Mouse (Mus musculus) c-Kit-negative CD71-positive TER-119-positive erythroid progenitor cells, embryonic 14.5 days (primary cell): Measurements from ENCODE around the gene Lars2.

Source experiments
- DNase-seq: peaks from one replicate; pipeline ENCODE4 v3.0.0-alpha.2; 2013; ENCODE audit warnings: low read depth, low spot score

The Lars2 gene

DNA sequence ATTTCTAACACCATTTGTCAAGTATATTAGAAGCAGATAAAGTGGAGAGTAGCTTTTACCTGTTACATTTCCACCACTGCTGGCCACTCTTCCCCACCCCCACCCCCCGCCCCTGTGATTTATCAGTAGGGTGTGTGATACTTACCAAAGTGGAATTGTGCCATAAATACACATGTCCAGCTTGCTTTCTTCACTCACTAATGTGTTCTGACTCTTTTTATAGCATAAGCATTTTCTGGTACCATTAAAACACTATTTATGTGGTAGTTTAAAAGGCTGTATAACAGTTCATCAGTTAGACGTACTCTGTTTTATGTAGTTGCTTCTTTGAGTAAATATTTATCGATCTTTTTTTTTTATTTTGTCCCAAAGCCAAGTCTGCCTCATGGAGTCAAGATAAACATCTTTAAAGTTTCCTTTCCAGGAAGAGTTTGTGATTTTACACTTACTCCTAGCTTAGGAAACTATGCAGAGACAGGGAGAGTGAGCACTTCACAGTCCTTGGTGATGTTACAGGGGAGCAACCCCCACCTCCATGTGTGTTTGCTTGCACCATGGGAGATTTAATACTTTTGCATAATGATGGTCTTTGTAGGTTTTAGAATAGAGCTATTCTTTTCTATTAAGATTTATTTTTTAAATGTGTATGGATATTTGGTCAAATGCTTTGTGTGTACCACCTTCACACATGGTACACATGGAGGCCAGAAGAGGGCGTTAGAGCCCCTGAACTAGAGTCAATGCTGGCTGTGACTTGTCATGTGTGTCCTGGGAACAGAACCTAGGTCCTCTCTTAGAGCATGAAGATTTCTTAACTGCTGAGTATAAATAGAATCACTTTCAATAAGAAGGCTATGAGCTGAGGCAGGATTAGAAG lies 139.8 kb downstream of the Lars2 start:
- no peak for DNase-seq

DNA sequence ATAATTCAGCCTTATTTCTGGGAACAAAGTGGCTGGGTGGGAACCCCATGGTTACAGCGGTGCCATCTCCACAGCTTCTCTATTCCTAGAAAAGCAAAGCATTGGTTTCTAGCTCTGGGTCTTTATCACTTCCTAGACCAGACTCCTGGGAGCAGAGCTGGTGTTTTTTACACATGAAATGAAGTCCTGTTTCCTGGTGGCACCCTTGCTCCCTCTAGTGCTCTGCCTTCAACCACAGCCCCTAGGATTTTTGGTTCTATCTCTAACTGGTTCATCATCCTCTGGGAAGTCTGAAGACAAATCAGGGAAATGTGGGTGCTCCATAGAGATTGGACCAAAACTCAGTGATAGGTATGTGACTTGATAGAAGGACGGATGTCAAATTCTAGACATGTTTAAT lies 140.7 kb downstream of the Lars2 start:
- no peak for DNase-seq

GRCm38 (mm10) chr9:123508986-123509385 lies 142.3 kb downstream of the Lars2 start:
- no peak for DNase-seq

DNA sequence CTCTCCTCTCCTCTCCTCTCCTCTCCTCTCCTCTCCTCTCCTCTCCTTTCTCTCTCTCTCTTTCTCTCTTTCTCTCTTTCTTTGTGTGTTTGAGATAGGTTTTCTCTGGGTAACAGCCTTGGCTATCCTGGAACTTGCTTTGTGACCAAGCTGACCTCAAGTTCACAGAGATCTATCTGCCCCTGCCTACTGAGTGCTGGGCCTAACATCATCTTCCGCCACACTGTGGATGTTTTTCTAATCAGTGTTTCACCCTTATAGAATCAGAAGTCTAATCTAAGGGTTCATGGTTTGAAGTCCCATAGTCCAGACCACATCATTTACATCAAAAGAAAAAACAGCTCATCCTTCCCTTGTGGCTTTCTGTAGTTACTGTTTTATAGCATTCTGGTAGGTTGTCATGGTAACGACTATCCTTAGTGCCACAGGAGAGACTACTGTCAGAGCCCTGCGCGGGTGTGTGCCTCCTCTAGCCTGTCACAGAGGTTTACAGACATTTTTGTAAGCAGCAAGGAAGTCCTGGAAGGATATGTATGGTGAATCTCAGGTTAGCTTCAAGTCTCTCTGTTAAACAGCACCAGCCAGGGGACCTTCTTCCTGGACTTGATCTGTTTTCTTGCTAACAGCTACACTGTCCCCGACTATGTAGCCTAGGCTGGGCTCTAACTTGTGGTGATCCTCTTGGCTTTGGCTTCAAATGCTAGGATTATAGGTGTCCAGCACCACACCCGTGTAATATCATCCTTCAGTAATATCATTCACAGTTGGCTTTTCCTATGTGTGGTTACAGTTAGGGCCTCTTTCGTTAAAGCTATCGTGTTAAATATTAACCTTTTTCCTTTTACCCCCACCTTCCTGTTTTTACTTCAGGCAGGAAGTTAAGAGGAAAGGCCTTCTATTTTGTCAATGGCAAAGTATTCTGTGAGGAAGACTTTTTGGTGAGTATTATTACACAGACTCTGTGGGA lies 143.2 kb downstream of the Lars2 start:
- no peak for DNase-seq

DNA sequence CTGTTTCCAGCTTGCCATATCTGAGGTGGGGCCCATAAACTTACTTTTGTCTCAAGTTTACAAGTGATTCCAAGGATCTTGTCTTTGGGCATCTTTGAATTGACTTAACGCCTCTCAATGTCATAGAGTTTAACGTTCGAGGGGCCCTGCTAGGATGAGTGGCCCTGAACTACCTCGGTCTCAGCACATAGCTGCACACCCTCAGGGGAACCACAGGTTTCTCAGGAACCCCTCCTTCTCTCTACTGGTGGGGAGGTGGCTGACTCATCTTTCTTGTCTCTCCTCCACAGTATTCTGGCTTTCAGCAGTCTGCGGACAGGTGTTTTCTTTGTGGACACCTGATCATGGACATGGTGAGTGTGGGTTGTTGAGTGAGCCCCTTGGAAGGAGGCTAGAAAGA lies 144.2 kb downstream of the Lars2 start:
- no peak for DNase-seq
